Mouse (Mus musculus) left cerebral cortex, postnatal 14 days (tissue): Measurements from ENCODE around the gene Siva1. TPM values are rescaled to one million over a fixed set of nuclear protein-coding genes. Genes with fewer than 3 reads are reported as not detected.

Experiments
- DNase-seq, 2 experiments: peaks; one replicate each; pipeline ENCODE4 v3.0.0; 2021 to 2022; ENCODE audit warnings: low spot score in 2 of 2, mixed read lengths in 1 of 2
- intact Hi-C: fragments of 180-260 bp; cut with DNase I; formaldehyde crosslinking; loops from one replicate; pipeline ENCODE4 v1.15.1; 2025
- long read RNA-seq, 2 experiments: library from polyadenylated mRNA; stranded (forward); transcript quantifications; one replicate each; pipeline ENCODE4 v2.0.0; 2021
- total RNA-seq, 2 experiments: library from RNA; stranded (reverse); gene quantifications; 2 replicates each; pipeline ENCODE4 v1.2.3; 2021

Siva1 gene
- total RNA-seq: 10 to 100 TPM; 14.5 to 16.8 TPM
- long read RNA-seq, experiment 1, transcript Siva1-201 (4 exons, 924 nt): major isoform, 6 of 8 reads
- long read RNA-seq, experiment 1, partial matches to known transcripts: 0 of 8 reads
- long read RNA-seq, experiment 1, other reads (novel, unspliced or antisense): 0 of 8 reads
- long read RNA-seq, experiment 2, transcript Siva1-201 (4 exons, 924 nt): major isoform, 8 of 11 reads
- long read RNA-seq, experiment 2, partial matches to known transcripts: 1 of 11 reads
- long read RNA-seq, experiment 2, other reads (novel, unspliced or antisense): 0 of 11 reads

GRCm38 (mm10) chr12:112644180-112644854 lies at the start of gene Siva1:
Gene Siva1, plus strand, starts transcription at chr12:112644679.
- intact Hi-C loops: no loop called here
- DNase-seq: peak; percentile 96 to 97

DNA sequence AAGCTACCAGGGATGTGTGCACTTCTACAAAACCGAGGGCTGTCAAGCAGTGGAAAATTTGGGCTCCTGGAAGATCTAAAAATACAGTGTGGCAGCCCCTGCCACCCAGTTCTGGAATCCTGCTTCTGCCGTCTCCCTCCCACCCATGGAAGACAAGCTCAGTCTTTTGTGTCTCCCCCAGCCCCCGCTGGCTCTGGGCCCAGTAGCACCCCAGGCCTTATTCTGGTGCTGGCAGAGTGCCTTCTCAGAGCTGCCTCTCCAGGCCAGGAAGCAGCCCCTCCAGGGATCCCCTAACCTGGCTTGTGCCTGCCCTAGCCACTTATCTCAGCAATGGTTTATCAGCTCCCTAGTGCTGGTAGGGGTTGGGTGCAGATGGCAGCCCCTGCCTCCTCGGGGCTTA lies 49.5 kb upstream of the Siva1 start:
- peak; percentile 73 for DNase-seq
- intact Hi-C loops: no loop called here

DNA sequence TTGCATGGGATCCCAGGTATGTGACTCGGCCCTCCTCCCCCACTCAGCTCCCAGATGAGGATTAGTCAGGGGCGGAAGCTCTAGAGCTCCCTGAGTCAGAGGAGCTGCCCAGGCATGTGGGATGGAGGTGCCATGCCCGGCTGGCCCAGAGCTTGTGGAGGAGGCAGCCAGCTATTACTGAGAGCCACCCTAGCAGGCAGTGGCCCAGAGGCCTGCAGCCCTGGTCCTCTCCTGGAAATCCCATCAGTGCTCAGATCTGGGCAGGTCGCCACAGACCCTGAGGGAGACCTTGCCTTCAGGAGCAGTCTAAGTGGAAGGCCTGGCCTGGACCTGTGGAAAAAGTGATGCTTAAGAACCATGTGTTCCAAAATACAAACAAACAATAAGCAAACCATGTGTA lies 48.9 kb upstream of the Siva1 start:
- intact Hi-C loops: no loop called here

GRCm38 (mm10) chr12:112596454-112596853 lies 48.0 kb upstream of the Siva1 start:
- intact Hi-C loops: no loop called here
- DNase-seq: no peak

More for the DNA sequence above, 48.9 kb upstream of the Siva1 start:
- no peak for DNase-seq

GRCm38 (mm10) chr12:112596891-112597500 lies 47.5 kb upstream of the Siva1 start:
- intact Hi-C loops: no loop called here
- no peak for DNase-seq

GRCm38 (mm10) chr12:112597618-112598017 lies 46.9 kb upstream of the Siva1 start:
- intact Hi-C loops: no loop called here
- no peak for DNase-seq

GRCm38 (mm10) chr12:112599198-112599597 lies 45.3 kb upstream of the Siva1 start:
- no peak for DNase-seq
- intact Hi-C loops: no loop called here

GRCm38 (mm10) chr12:112599942-112600611 lies 44.4 kb upstream of the Siva1 start:
- intact Hi-C loops: no loop called here
- DNase-seq: no peak

- no peak for DNase-seq
- intact Hi-C loops: loop anchor here (2.0 kb wide), 1 partner anchor 15 kb away; the partner anchor contains the start of gene Inf2
These were observed 40.5 kb upstream of the Siva1 start for GRCm38 (mm10) chr12:112604022-112604421.

- intact Hi-C loops: loop anchor here (1.0 to 2.0 kb wide), 2 partner anchors 16 to 53 kb away; partner anchors contain the start of gene Inf2
- DNase-seq: peak; percentile 50 to 57
These were observed 39.5 kb upstream of the Siva1 start for GRCm38 (mm10) chr12:112604709-112605649.

- intact Hi-C loops: loop anchor here (1.0 to 2.0 kb wide), 2 partner anchors 17 to 53 kb away; partner anchors contain the start of gene Inf2
- DNase-seq: peak; percentile 82 to 84
These were observed 38.7 kb upstream of the Siva1 start for GRCm38 (mm10) chr12:112605766-112606165.

- intact Hi-C loops: no loop called here
- DNase-seq: no peak
These were observed 37.5 kb upstream of the Siva1 start for GRCm38 (mm10) chr12:112606998-112607397.

GRCm38 (mm10) chr12:112609031-112609430 lies 35.4 kb upstream of the Siva1 start:
- intact Hi-C loops: no loop called here
- no peak for DNase-seq

GRCm38 (mm10) chr12:112616668-112617067 lies 27.8 kb upstream of the Siva1 start:
- intact Hi-C loops: no loop called here
- no peak for DNase-seq

DNA sequence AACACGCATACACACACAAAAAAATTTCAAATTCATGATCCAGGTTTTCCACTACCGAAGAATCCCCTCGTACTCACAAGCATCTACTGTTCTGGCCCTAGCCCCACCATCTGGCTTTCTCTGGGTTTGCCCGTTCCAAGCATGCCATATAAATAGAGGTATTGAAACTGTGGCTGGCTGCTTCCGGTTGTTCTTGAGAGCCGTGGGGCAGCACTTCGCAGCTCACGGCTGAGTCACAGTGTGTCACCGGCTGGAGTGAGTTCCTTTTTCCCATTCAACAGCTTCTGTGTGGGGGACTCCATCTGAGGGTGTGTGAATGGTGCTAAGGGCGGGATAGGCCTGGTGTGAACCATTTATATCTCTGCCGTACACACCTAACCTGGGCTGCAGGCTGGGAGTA lies 27.3 kb upstream of the Siva1 start:
- DNase-seq: peak; percentile 74 to 91
- intact Hi-C loops: no loop called here

DNA sequence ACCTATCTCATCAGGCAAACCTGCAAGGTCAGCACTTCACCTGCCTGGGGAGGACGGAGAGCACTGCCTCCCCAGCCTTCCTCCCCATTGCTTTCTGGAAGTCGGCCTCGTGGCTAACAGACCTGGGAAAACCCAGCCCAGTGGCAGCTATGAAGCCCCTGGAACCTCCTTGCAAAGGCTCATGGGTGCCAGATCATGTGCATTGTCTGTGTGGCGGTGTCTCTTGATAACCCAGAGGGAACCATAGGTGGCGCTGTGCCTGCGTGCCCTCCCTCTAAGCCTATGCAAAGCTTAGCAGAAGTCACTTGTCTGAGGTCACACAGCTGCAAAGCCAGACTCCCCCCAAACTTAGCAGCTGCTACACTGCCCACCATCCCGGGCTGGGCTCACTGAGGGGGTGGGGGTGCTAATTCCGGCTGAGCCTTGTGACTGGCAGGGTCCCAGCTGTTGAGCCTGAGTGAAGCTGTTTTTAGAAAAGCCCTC lies 26.5 kb upstream of the Siva1 start:
- intact Hi-C loops: no loop called here
- DNase-seq: peak; percentile 79 to 87

- no peak for DNase-seq
- intact Hi-C loops: no loop called here
These were observed 25.3 kb upstream of the Siva1 start for GRCm38 (mm10) chr12:112618981-112619685.
